Mouse (Mus musculus) stomach, postnatal 0 days (tissue): ENCODE measurements around the gene Vps72.

Experiments used
- CTCF ChIP-seq: IDR thresholded peaks from 2 replicates; pipeline ENCODE4 v1.5.1; 2016; ENCODE audit warnings: antibody characterized with exemption, low read depth, mild to moderate bottlenecking, moderate library complexity
- EP300 ChIP-seq: optimal IDR thresholded peaks from 2 replicates; pipeline ENCODE3; 2016; ENCODE audit warnings: antibody characterized with exemption

DNA sequence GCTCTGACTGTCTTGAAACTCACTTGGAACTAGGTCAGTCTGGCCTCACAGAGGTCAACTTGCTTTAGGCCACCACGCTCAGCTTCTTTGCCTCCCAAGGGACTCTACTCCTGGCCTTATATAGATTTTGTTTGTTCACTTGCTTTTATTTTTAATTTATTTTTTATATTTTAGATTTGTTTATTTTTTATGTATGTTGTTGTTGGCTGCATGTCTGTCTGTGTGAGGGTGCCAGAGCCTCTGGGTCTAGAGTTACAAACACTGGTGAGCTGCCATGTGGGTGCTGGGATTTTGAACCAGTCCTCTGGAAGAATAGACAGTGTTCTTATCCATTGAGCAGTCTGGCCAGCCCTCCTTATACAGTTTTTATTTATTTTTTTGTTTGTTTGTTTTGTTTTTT lies 1.9 kb downstream of the Vps72 start:
- TF ChIP-seq CTCF = no peak
- TF ChIP-seq EP300 = no peak
